Mouse (Mus musculus) spleen, adult 18-20 months (tissue): Measurements from ENCODE around the gene Zrsr1.
A peak's percentile ranks its signal among the peaks of the same experiment; 100 is the strongest.

Experiments
- DNase-seq, 2 experiments: peaks; one replicate each; pipeline ENCODE4 v3.0.0; 2022; ENCODE audit warnings: mixed read lengths in 2 of 2

The Zrsr1 gene

GRCm38 (mm10) chr11:22971835-22972709, at the start of gene Zrsr1:
Zrsr1 (plus strand) TSS chr11:22972005.
- DNase-seq: peak; percentile 51 to 55

GRCm38 (mm10) chr11:22922546-22922945, 49.3 kb upstream of the Zrsr1 start:
- DNase-seq: no peak

- DNase-seq: no peak
Observed at GRCm38 (mm10) chr11:22923606-22924005, 48.2 kb upstream of the Zrsr1 start.

GRCm38 (mm10) chr11:22928586-22929169, 43.1 kb upstream of the Zrsr1 start:
- DNase-seq: peak; percentile 9 to 20

- DNase-seq: no peak
Observed at GRCm38 (mm10) chr11:22930129-22930528, 41.7 kb upstream of the Zrsr1 start.

GRCm38 (mm10) chr11:22931320-22931905, 40.4 kb upstream of the Zrsr1 start:
- no peak for DNase-seq

GRCm38 (mm10) chr11:22932167-22932566, 39.6 kb upstream of the Zrsr1 start:
- no peak for DNase-seq

GRCm38 (mm10) chr11:22936446-22937125, 35.2 kb upstream of the Zrsr1 start:
- peak; percentile 22 to 39 for DNase-seq

GRCm38 (mm10) chr11:22937716-22938316, 34.0 kb upstream of the Zrsr1 start:
- no peak for DNase-seq

- no peak for DNase-seq
Observed at GRCm38 (mm10) chr11:22938983-22939382, 32.8 kb upstream of the Zrsr1 start.

GRCm38 (mm10) chr11:22949101-22949500, 22.7 kb upstream of the Zrsr1 start:
- DNase-seq: no peak

GRCm38 (mm10) chr11:22950131-22950530, 21.7 kb upstream of the Zrsr1 start:
- DNase-seq: no peak

GRCm38 (mm10) chr11:22952668-22953067, 19.1 kb upstream of the Zrsr1 start:
- DNase-seq: no peak

GRCm38 (mm10) chr11:22956346-22956745, 15.5 kb upstream of the Zrsr1 start:
- DNase-seq: no peak

GRCm38 (mm10) chr11:22956830-22957229, 15.0 kb upstream of the Zrsr1 start:
- DNase-seq: peak; percentile 44 to 61

- DNase-seq: no peak
Observed at GRCm38 (mm10) chr11:22957791-22958374, 13.9 kb upstream of the Zrsr1 start.

GRCm38 (mm10) chr11:22962101-22962500, 9.7 kb upstream of the Zrsr1 start:
- no peak for DNase-seq

GRCm38 (mm10) chr11:22964401-22964800, 7.4 kb upstream of the Zrsr1 start:
- DNase-seq: no peak

- no peak for DNase-seq
Observed at GRCm38 (mm10) chr11:22965503-22965902, 6.3 kb upstream of the Zrsr1 start.

GRCm38 (mm10) chr11:22969486-22969885, 2.3 kb upstream of the Zrsr1 start:
- DNase-seq: no peak

- no peak for DNase-seq
Observed at GRCm38 (mm10) chr11:22970546-22970945, 1.3 kb upstream of the Zrsr1 start.

- peak; percentile 71 to 74 for DNase-seq
Observed at GRCm38 (mm10) chr11:22972746-22973526, 1.1 kb downstream of the Zrsr1 start.
